Mouse (Mus musculus) thymus, adult 2 months (tissue): ENCODE measurements around the gene Golgb1.

Experiments
- CTCF ChIP-seq: fragments of 200-500 bp; IDR thresholded peaks from 2 replicates; pipeline ENCODE4 v1.5.1; 2012; ENCODE audit warnings: mild to moderate bottlenecking, control low read depth, low read length, moderate library complexity, borderline replicate concordance; ENCODE audit not compliant: control insufficient read depth, poor library complexity, insufficient read depth; ENCODE audit errors: extremely low read depth
- POLR2A ChIP-seq: fragments of 200-500 bp; IDR thresholded peaks from 2 replicates; pipeline ENCODE4 v1.6.1; 2012; ENCODE audit warnings: mild to moderate bottlenecking, low read length, control low read depth, moderate library complexity; ENCODE audit not compliant: control insufficient read depth, poor library complexity, insufficient read depth; ENCODE audit errors: extremely low read depth

- TF ChIP-seq CTCF (no peak), POLR2A (peak; percentile 38; the same call in 1 of the 2 replicates)
Observed at GRCm38 (mm10) chr16:36874583-36875275, at the start of gene Golgb1, which contains the start of gene Eaf2.
